Mouse (Mus musculus) myocyte (in vitro differentiated cells): ENCODE data around the gene Ireb2. TPM values are rescaled to one million over a fixed set of nuclear protein-coding genes. Genes with fewer than 3 reads are reported as not detected.

Experiments used
- H3K27me3 ChIP-seq: one replicate; pipeline ENCODE4 v1.6.1; 2011; ENCODE audit not compliant: control insufficient read depth, insufficient read depth, insufficient read length
- H3K36me3 ChIP-seq: one replicate; pipeline ENCODE4 v1.6.1; 2011; ENCODE audit not compliant: control insufficient read depth, insufficient read depth
- H3K4me2 ChIP-seq: one replicate; pipeline ENCODE4 v1.6.1; 2011; ENCODE audit warnings: low read depth, control low read depth
- H3K4me3 ChIP-seq: one replicate; pipeline ENCODE4 v1.5.1; 2011; ENCODE audit warnings: mild to moderate bottlenecking, control low read depth, moderate library complexity
- H3K79me2 ChIP-seq: one replicate; pipeline ENCODE4 v1.6.1; 2011; ENCODE audit not compliant: control insufficient read depth, insufficient read depth
- H3ac ChIP-seq: one replicate; pipeline ENCODE4 v1.6.1; 2011; ENCODE audit not compliant: control insufficient read depth, insufficient read length
- CEBPB ChIP-seq: IDR thresholded peaks from 2 replicates; pipeline ENCODE4 v1.6.1; 2011; ENCODE audit warnings: mild to moderate bottlenecking, moderate library complexity; ENCODE audit not compliant: poor library complexity, insufficient read depth, severe bottlenecking
- E2F4 ChIP-seq: IDR thresholded peaks from one replicate; pipeline ENCODE4 v1.6.1; 2011; ENCODE audit warnings: mild to moderate bottlenecking, control low read depth, moderate library complexity; ENCODE audit not compliant: insufficient read depth
- MAX ChIP-seq: IDR thresholded peaks from one replicate; pipeline ENCODE4 v1.6.1; 2011; ENCODE audit warnings: low read depth, mild to moderate bottlenecking, control low read depth
- MYOD1 ChIP-seq, 3 experiments: IDR thresholded peaks; one replicate each; pipeline ENCODE4 v1.6.1; 2011; ENCODE audit warnings: control low read depth in 2 of 3, low read depth in 2 of 3, mild to moderate bottlenecking in 2 of 3, moderate library complexity in 1 of 3; ENCODE audit not compliant: insufficient read length in 2 of 3, control insufficient read depth in 1 of 3
- MYOG ChIP-seq, 3 experiments: IDR thresholded peaks; one replicate each; pipeline ENCODE4 v1.6.1; 2011; ENCODE audit warnings: control low read depth in 2 of 3, low read depth in 2 of 3, mild to moderate bottlenecking in 2 of 3; ENCODE audit not compliant: insufficient read length in 2 of 3, control insufficient read depth in 1 of 3, insufficient read depth in 1 of 3
- POLR2A ChIP-seq: IDR thresholded peaks from one replicate; pipeline ENCODE4 v1.6.1; 2011; ENCODE audit warnings: low read depth, mild to moderate bottlenecking, control low read depth, moderate library complexity; ENCODE audit not compliant: insufficient read length
- POLR2AphosphoS2 ChIP-seq: IDR thresholded peaks from one replicate; pipeline ENCODE4 v1.6.1; 2011; ENCODE audit warnings: low read depth, control low read depth; ENCODE audit not compliant: insufficient read length
- REST ChIP-seq: IDR thresholded peaks from one replicate; pipeline ENCODE4 v1.6.1; 2011; ENCODE audit warnings: mild to moderate bottlenecking, control low read depth, moderate library complexity; ENCODE audit not compliant: insufficient read depth, insufficient read length
- SRF ChIP-seq: IDR thresholded peaks from one replicate; pipeline ENCODE4 v1.6.1; 2011; ENCODE audit warnings: low read depth; ENCODE audit not compliant: control insufficient read depth, insufficient read length
- TCF12 ChIP-seq: IDR thresholded peaks from one replicate; pipeline ENCODE4 v1.6.1; 2011; ENCODE audit warnings: mild to moderate bottlenecking, control low read depth; ENCODE audit not compliant: poor library complexity, insufficient read depth, severe bottlenecking
- TCF3 ChIP-seq: IDR thresholded peaks from one replicate; pipeline ENCODE4 v1.6.1; 2011; ENCODE audit warnings: low read depth, control low read depth; ENCODE audit not compliant: insufficient read length
- USF1 ChIP-seq: IDR thresholded peaks from one replicate; pipeline ENCODE4 v1.6.1; 2011; ENCODE audit warnings: low read depth, mild to moderate bottlenecking, control low read depth, moderate library complexity
- polyA plus RNA-seq: library from polyadenylated mRNA; unstranded; fragments of >200 nt; fragmentation: generic; extraction: Trizol; gene quantifications from one replicate; pipeline ENCODE4 v1.2.1, GENCODE M21; 2012; ENCODE audit warnings: missing spikeins

Gene Ireb2
- polyA plus RNA-seq, result 9.4 TPM

- Histone ChIP-seq H3K79me2 (peaks cover 47% of the 10 kb centered on the region), H3ac (peak within 1 kb of the TSS; percentile 99), H3K36me3 (peaks cover 28% of the 10 kb centered on the region), H3K4me2 (peak within 1 kb of the TSS; percentile 98), H3K4me3 (peak within 1 kb of the TSS; percentile 88), H3K27me3 (no peaks in the 10 kb centered on the region)
- peak; percentile 87 for TF ChIP-seq POLR2A
- no peak for TF ChIP-seq SRF
- peak; percentile 83 for TF ChIP-seq POLR2AphosphoS2
These were observed at the start of gene Ireb2 for GRCm38 (mm10) chr9:54863363-54864281. Gene Ireb2 (plus strand): TSS chr9:54863789.

- Histone ChIP-seq H3K4me2 (no peak overlapping the region), H3K36me3 (no peaks in the 10 kb centered on the region), H3K27me3 (peaks cover 5% of the 10 kb centered on the region), H3K79me2 (no peaks in the 10 kb centered on the region), H3ac (no peak overlapping the region), H3K4me3 (no peak overlapping the region)
- TF ChIP-seq TCF3 (no peak), POLR2AphosphoS2 (no peak), MYOD1 (IDR thresholded peaks at IDR 0.05; ENCODE audit: control insufficient read depth in 1 of 3, insufficient read length in 2 of 3, low read depth in 2 of 3) (no peak), MAX (no peak), USF1 (no peak), MYOG (IDR thresholded peaks at IDR 0.05; ENCODE audit: control insufficient read depth in 1 of 3, insufficient read depth in 1 of 3, insufficient read length in 2 of 3, low read depth in 2 of 3) (no peak), E2F4 (no peak), POLR2A (no peak), CEBPB (no peak), REST (no peak), TCF12 (no peak), SRF (no peak)
These were observed 46.9 kb upstream of the Ireb2 start for GRCm38 (mm10) chr9:54816508-54817201.

GRCm38 (mm10) chr9:54821442-54822100, 42.0 kb upstream of the Ireb2 start:
- no peak overlapping the region for H3K4me2 ChIP-seq
- TF ChIP-seq MYOD1 (IDR thresholded peaks at IDR 0.05; ENCODE audit: control insufficient read depth in 1 of 3, insufficient read length in 2 of 3, low read depth in 2 of 3) (peak in 1 of 3 experiments; percentile 5), POLR2A (no peak)
- no peak overlapping the region for H3K4me3 ChIP-seq

GRCm38 (mm10) chr9:54829760-54830159, 33.8 kb upstream of the Ireb2 start:
- TF ChIP-seq E2F4, result no peak
- TF ChIP-seq CEBPB, result no peak
- TF ChIP-seq TCF3, result no peak
- TF ChIP-seq REST, result no peak
- TF ChIP-seq SRF, result no peak
- no peak for TF ChIP-seq MYOD1 (IDR thresholded peaks at IDR 0.05; ENCODE audit: control insufficient read depth in 1 of 3, insufficient read length in 2 of 3, low read depth in 2 of 3)
- no peak for TF ChIP-seq MAX
- no peak for TF ChIP-seq POLR2AphosphoS2
- TF ChIP-seq USF1, result no peak
- no peak for TF ChIP-seq MYOG (IDR thresholded peaks at IDR 0.05; ENCODE audit: control insufficient read depth in 1 of 3, insufficient read depth in 1 of 3, insufficient read length in 2 of 3, low read depth in 2 of 3)
- no peak for TF ChIP-seq TCF12
- no peak overlapping the region for H3ac ChIP-seq
- no peaks in the 10 kb centered on the region for H3K79me2 ChIP-seq
- H3K27me3 ChIP-seq, result peaks cover 7% of the 10 kb centered on the region
- no peaks in the 10 kb centered on the region for H3K36me3 ChIP-seq
- H3K4me2 ChIP-seq, result no peak overlapping the region
- no peak overlapping the region for H3K4me3 ChIP-seq

More at GRCm38 (mm10) chr9:54821442-54822100, 42.0 kb upstream of the Ireb2 start:
- Histone ChIP-seq H3K36me3 (no peaks in the 10 kb centered on the region), H3ac (no peak overlapping the region), H3K27me3 (peaks cover 7% of the 10 kb centered on the region), H3K79me2 (no peaks in the 10 kb centered on the region)
